Mouse (Mus musculus): Measurements from ENCODE around the gene Klc3. TPM values are rescaled to one million over a fixed set of nuclear protein-coding genes. Genes with fewer than 3 reads are reported as not detected.

Klc3 gene
- polyA plus RNA-seq, 1 experiment from 2014 or later: 0.81 TPM

DNA sequence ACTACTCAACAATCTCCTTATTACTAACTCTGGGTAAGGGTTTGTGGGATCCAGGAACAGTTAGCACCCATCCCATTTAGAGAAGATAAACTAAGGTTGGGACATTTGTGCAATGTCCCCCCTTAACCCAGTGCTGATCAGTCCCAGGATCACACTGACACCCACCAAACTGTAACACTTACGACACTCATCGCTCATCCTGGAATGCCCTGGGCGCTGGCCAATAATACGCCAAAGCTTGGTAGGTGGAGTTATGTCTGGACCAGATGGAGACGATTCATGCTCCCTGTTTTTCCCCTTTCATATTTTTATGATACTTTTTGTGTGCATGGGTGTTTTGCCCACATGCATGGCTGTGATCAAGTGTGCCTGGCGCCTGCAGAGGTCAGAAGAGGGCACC is 26.5 kb upstream of the Klc3 start:
- 92% methylated on average over 6 of the region's 6 CpGs for WGBS
- H3K9me3 ChIP-seq (replicated peaks; ENCODE audit: control insufficient read depth, low read length): no peaks in the 10 kb centered on the region
- H3K4me3 ChIP-seq (ENCODE audit: low read depth, low read length): no peak overlapping the region
- peaks cover 98% of the 10 kb centered on the region for H3K36me3 ChIP-seq (ENCODE audit: control insufficient read depth, insufficient read depth, low read length)
- no peak overlapping the region for H3K27ac ChIP-seq (ENCODE audit: low read depth, low read length)
- no peaks in the 10 kb centered on the region for H3K4me1 ChIP-seq (ENCODE audit: control insufficient read depth, insufficient read depth, low read length)
- H3K9ac ChIP-seq (ENCODE audit: low read length): no peak overlapping the region
- no peak overlapping the region for H3K4me2 ChIP-seq (ENCODE audit: low read length)
- ATAC-seq (no peak), DNase-seq (ENCODE audit: low spot score) (no peak)
- no peaks in the 10 kb centered on the region for H3K27me3 ChIP-seq (replicated peaks; ENCODE audit: control insufficient read depth, insufficient read depth, low read length)

DNA sequence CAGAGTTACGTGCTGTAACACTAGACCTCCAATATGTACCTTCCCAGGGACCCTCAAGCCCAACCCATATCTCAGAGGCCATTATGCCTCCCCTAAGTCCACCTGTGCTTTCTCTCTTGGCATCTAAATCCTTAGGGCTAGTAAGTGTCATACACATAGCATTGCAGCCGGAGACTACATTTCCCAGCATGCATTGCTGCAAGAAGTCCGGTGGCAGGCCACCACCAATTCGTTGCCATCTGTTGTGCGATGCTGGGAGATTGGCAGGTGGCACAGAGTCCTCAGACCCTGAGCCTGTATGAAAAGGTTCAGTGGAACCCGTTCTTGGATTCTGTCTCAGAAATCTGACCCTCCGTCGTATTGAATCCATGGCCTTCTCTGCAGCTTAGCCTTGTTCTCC is 25.8 kb upstream of the Klc3 start:
- peaks cover 97% of the 10 kb centered on the region for H3K36me3 ChIP-seq (ENCODE audit: control insufficient read depth, insufficient read depth, low read length)
- DNase-seq (ENCODE audit: low spot score) (peak; percentile 46), ATAC-seq (no peak)

DNA sequence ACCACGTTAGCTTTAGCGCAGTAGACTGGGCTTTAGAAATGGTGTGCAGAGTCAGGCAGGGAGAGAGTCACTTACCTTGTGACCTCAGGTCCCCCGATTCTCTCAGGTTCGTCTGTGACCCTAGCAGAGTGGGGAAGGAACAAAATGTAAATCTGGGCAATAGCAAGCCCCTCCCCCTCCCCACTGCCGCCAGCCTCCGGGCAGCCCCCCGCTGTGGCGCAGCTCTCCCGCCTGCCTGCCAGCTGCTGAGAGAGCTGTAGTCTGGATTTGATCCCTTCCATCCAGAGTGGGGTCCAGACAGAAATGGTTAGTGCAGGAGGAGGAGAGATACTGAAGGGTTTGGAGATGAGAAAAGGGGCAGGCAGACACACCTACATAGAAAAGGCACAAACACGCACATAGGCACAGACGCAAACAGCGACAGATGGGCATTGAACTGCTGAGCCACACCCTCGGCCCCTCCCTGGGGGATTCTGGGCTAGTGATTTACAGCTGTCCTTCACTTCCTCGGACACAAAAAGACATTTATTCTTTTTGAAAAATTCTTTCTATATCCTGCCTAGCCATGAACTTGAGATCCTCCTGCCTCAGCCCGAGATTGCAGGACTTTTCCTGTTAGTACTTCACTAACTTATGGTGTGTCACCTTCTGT is 24.2 kb upstream of the Klc3 start:
- Histone ChIP-seq H3K27ac (ENCODE audit: low read depth, low read length) (no peak overlapping the region), H3K4me3 (ENCODE audit: low read depth, low read length) (no peak overlapping the region), H3K9me3 (replicated peaks; ENCODE audit: control insufficient read depth, low read length) (no peaks in the 10 kb centered on the region), H3K27me3 (replicated peaks; ENCODE audit: control insufficient read depth, insufficient read depth, low read length) (no peaks in the 10 kb centered on the region), H3K4me2 (ENCODE audit: low read length) (no peak overlapping the region), H3K36me3 (ENCODE audit: control insufficient read depth, insufficient read depth, low read length) (peaks cover 81% of the 10 kb centered on the region), H3K4me1 (ENCODE audit: control insufficient read depth, insufficient read depth, low read length) (no peaks in the 10 kb centered on the region), H3K9ac (ENCODE audit: low read length) (no peak overlapping the region)
- ATAC-seq (no peak), DNase-seq (ENCODE audit: low spot score) (no peak)
- WGBS: 65% methylated on average over 15 of the region's 15 CpGs

More for the DNA sequence above, 25.8 kb upstream of the Klc3 start:
- H3K9me3 ChIP-seq (replicated peaks; ENCODE audit: control insufficient read depth, low read length): no peaks in the 10 kb centered on the region
- no peaks in the 10 kb centered on the region for H3K4me1 ChIP-seq (ENCODE audit: control insufficient read depth, insufficient read depth, low read length)
- H3K4me3 ChIP-seq (ENCODE audit: low read depth, low read length): no peak overlapping the region
- WGBS: 66% methylated on average over 8 of the region's 8 CpGs
- no peak overlapping the region for H3K4me2 ChIP-seq (ENCODE audit: low read length)
- H3K9ac ChIP-seq (ENCODE audit: low read length): no peak overlapping the region
- no peaks in the 10 kb centered on the region for H3K27me3 ChIP-seq (replicated peaks; ENCODE audit: control insufficient read depth, insufficient read depth, low read length)
- H3K27ac ChIP-seq (ENCODE audit: low read depth, low read length): no peak overlapping the region

DNA sequence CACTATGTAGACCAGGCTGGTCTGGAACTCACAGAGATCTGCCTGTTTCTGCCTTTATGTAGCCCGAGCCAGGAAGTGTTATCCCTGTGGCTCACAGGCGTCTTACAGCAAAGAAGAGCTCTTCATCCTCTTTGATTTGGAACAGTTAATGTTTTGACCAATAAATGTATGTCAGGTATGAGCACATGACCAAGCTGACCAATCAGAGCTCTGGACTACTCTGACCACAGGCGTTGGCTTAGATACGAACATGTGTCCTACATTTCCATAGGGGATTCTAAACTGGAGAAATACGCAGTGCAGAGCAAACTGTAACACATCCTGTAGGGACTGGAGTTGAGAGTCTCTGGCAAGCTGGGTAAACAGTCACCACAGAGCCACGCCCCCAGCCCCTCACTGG is 23.0 kb upstream of the Klc3 start:
- no peaks in the 10 kb centered on the region for H3K4me1 ChIP-seq (ENCODE audit: control insufficient read depth, insufficient read depth, low read length)
- H3K9ac ChIP-seq (ENCODE audit: low read length): no peak overlapping the region
- ATAC-seq (no peak), DNase-seq (ENCODE audit: low spot score) (no peak)
- no peak overlapping the region for H3K4me3 ChIP-seq (ENCODE audit: low read depth, low read length)
- H3K4me2 ChIP-seq (ENCODE audit: low read length): no peak overlapping the region
- WGBS: 92% methylated on average over 6 of the region's 6 CpGs
- H3K27ac ChIP-seq (ENCODE audit: low read depth, low read length): no peak overlapping the region
- no peaks in the 10 kb centered on the region for H3K9me3 ChIP-seq (replicated peaks; ENCODE audit: control insufficient read depth, low read length)
- peaks cover 69% of the 10 kb centered on the region for H3K36me3 ChIP-seq (ENCODE audit: control insufficient read depth, insufficient read depth, low read length)
- no peaks in the 10 kb centered on the region for H3K27me3 ChIP-seq (replicated peaks; ENCODE audit: control insufficient read depth, insufficient read depth, low read length)

DNA sequence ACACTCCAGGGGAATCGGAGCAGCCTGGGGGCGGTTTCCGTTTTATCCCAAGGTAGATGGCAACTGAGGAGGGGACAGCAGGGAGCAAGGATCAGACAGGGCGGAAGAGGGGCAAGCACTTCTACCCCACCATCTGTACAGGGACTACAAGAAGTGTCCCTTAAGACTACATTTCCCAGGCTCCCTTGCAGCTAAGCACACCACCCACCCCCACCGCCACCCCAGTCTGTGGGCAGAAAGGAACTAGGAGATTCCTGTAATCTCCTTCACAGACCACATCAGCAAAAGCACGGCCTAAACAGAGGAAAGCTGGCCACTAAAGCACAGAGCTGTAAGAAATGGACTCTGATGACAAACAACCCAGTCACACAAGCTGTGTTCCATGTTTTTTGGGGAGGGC is 22.4 kb upstream of the Klc3 start:
- Histone ChIP-seq H3K9me3 (replicated peaks; ENCODE audit: control insufficient read depth, low read length) (no peaks in the 10 kb centered on the region), H3K4me3 (ENCODE audit: low read depth, low read length) (no peak overlapping the region), H3K9ac (ENCODE audit: low read length) (no peak overlapping the region), H3K36me3 (ENCODE audit: control insufficient read depth, insufficient read depth, low read length) (peaks cover 63% of the 10 kb centered on the region), H3K4me2 (ENCODE audit: low read length) (no peak overlapping the region), H3K27me3 (replicated peaks; ENCODE audit: control insufficient read depth, insufficient read depth, low read length) (no peaks in the 10 kb centered on the region), H3K27ac (ENCODE audit: low read depth, low read length) (no peak overlapping the region), H3K4me1 (ENCODE audit: control insufficient read depth, insufficient read depth, low read length) (no peaks in the 10 kb centered on the region)
- DNase-seq (ENCODE audit: low spot score): no peak
- 71% methylated on average over 6 of the region's 6 CpGs for WGBS
- no peak for ATAC-seq

DNA sequence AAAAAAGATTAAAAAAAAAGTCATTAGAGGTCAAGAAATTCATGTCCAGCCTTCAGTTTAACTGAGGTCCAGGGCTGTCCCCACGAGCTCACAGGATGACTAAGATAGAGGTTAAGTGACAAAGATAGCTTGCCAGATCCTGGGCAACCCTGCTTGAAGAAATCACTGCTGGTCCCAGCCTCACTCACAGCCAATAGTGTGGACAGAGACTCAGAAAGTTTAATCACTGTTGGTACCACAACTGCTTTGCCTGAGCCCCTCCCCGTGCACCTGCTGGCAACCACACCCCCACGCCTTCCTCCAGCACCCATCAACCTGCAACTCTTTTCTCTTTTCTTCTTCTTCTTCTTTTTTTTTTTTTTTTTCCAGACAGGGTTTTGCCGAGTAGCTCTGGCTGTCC is 20.1 kb upstream of the Klc3 start:
- H3K36me3 ChIP-seq (ENCODE audit: control insufficient read depth, insufficient read depth, low read length): peaks cover 42% of the 10 kb centered on the region
- no peak overlapping the region for H3K27ac ChIP-seq (ENCODE audit: low read depth, low read length)
- 59% methylated on average over 4 of the region's 4 CpGs for WGBS
- no peak overlapping the region for H3K4me2 ChIP-seq (ENCODE audit: low read length)
- H3K4me3 ChIP-seq (ENCODE audit: low read depth, low read length): no peak overlapping the region
- ATAC-seq (no peak), DNase-seq (ENCODE audit: low spot score) (no peak)
- H3K9me3 ChIP-seq (replicated peaks; ENCODE audit: control insufficient read depth, low read length): no peaks in the 10 kb centered on the region
- peaks cover 18% of the 10 kb centered on the region for H3K27me3 ChIP-seq (replicated peaks; ENCODE audit: control insufficient read depth, insufficient read depth, low read length)
- H3K9ac ChIP-seq (ENCODE audit: low read length): no peak overlapping the region
- H3K4me1 ChIP-seq (ENCODE audit: control insufficient read depth, insufficient read depth, low read length): no peaks in the 10 kb centered on the region

DNA sequence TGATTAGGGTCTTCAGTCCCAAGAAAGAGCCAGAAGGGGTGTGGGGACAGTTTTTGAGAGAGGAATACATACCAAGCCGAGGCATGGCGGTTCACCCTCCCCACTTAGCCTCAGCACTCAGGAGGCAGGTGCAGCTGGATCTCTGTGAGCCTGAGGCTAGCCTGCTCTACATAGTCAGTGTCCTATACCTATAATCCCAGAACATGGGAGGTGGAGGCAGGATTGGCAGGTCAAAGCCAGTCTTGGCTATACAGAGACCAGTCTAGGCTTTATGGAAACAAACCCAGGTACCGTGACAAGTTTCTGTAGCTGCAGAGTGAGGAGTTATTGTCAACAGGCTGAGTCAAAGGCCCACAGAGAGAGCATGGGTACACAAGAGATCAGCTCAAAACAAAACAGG is 19.2 kb upstream of the Klc3 start:
- no peak for DNase-seq (ENCODE audit: low spot score)
- H3K4me1 ChIP-seq (ENCODE audit: control insufficient read depth, insufficient read depth, low read length): no peaks in the 10 kb centered on the region
- 88% methylated on average over 3 of the region's 3 CpGs for WGBS
- H3K36me3 ChIP-seq (ENCODE audit: control insufficient read depth, insufficient read depth, low read length): peaks cover 32% of the 10 kb centered on the region
- peaks cover 19% of the 10 kb centered on the region for H3K27me3 ChIP-seq (replicated peaks; ENCODE audit: control insufficient read depth, insufficient read depth, low read length)
- no peak for ATAC-seq
- no peak overlapping the region for H3K4me2 ChIP-seq (ENCODE audit: low read length)
- H3K4me3 ChIP-seq (ENCODE audit: low read depth, low read length): no peak overlapping the region
- no peaks in the 10 kb centered on the region for H3K9me3 ChIP-seq (replicated peaks; ENCODE audit: control insufficient read depth, low read length)
- H3K9ac ChIP-seq (ENCODE audit: low read length): no peak overlapping the region
- no peak overlapping the region for H3K27ac ChIP-seq (ENCODE audit: low read depth, low read length)

DNA sequence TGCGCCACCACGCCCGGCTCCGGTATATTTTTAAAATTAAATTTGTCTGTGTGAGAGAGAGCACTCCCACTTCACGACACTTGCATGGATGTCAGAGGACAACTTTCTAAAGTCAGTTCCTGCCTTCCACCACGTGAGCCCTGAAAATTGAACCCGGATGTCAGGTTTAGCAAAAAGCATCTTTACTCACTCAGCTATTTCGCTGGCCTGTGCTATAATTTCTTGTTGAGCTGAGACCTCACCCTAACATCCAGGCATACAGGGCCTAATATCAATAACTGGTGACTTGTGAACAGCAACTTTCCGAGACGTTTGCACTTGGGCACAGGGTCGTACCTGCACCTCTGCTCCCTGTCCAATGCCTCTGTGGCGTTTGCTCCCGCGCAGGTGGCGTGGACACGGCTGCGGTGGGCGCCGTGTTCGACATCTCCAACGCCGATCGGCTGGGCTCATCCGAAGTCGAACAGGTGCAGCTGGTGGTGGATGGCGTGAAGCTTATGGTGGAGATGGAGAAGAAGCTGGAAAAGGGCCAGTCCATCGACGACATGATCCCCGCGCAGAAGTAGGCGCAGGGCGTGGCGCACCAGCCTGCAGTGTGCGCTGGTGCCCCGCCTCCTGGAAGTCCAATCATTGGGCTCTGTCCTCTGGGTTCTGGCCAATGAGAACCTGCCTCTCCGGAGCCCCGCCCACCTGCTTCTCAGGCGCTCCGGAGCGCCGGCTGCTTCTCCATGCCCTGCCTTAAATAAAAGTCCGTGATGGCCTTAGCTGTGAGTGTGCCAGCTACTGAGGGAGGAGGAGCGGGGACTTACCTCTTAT is 17.1 kb upstream of the Klc3 start:
- peak overlapping the region; percentile 71 for H3K4me2 ChIP-seq (ENCODE audit: low read length)
- H3K4me1 ChIP-seq (ENCODE audit: control insufficient read depth, insufficient read depth, low read length): no peaks in the 10 kb centered on the region
- ATAC-seq (peak; percentile 98), DNase-seq (ENCODE audit: low spot score) (peak; percentile 97)
- no peaks in the 10 kb centered on the region for H3K9me3 ChIP-seq (replicated peaks; ENCODE audit: control insufficient read depth, low read length)
- H3K27me3 ChIP-seq (replicated peaks; ENCODE audit: control insufficient read depth, insufficient read depth, low read length): peaks cover 19% of the 10 kb centered on the region
- H3K27ac ChIP-seq (ENCODE audit: low read depth, low read length): no peak overlapping the region
- peak overlapping the region; percentile 36 for H3K4me3 ChIP-seq (ENCODE audit: low read depth, low read length)
- peaks cover 12% of the 10 kb centered on the region for H3K36me3 ChIP-seq (ENCODE audit: control insufficient read depth, insufficient read depth, low read length)
- no peak overlapping the region; the same call in 1 of the 2 replicates for H3K9ac ChIP-seq (ENCODE audit: low read length)
- WGBS: 13% methylated on average over 43 of the region's 43 CpGs

DNA sequence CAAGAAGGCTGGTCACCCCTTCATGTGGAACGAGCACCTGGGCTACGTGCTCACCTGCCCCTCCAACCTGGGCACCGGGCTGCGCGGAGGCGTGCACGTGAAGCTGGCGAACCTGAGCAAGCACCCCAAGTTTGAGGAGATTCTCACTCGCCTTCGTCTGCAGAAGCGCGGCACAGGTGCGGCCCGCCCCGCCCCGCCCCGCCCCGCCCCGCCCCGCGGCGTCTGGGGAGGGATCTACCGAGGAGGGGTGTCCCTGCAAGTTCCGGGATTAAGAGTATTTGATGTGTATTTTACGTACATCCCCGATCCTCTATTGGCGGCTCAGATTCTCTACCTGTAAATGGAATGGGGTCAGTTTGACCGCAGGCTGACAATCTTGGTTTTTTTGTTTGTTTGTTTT is 16.2 kb upstream of the Klc3 start:
- ATAC-seq (no peak), DNase-seq (ENCODE audit: low spot score) (no peak)
- Histone ChIP-seq H3K36me3 (ENCODE audit: control insufficient read depth, insufficient read depth, low read length) (peaks cover 3% of the 10 kb centered on the region; the same call in 1 of the 2 replicates), H3K27me3 (replicated peaks; ENCODE audit: control insufficient read depth, insufficient read depth, low read length) (peaks cover 19% of the 10 kb centered on the region), H3K4me1 (ENCODE audit: control insufficient read depth, insufficient read depth, low read length) (no peaks in the 10 kb centered on the region), H3K4me2 (ENCODE audit: low read length) (no peak overlapping the region), H3K9ac (ENCODE audit: low read length) (no peak overlapping the region), H3K27ac (ENCODE audit: low read depth, low read length) (no peak overlapping the region), H3K4me3 (ENCODE audit: low read depth, low read length) (no peak overlapping the region), H3K9me3 (replicated peaks; ENCODE audit: control insufficient read depth, low read length) (no peaks in the 10 kb centered on the region)
- 5% methylated on average over 28 of the region's 28 CpGs for WGBS

All from forebrain, embryonic 14.5 days (tissue).